16 mouse cellular contexts compared by ENCODE assay signal in genomic region chr1:133520652-133521051, GRCm38 (mm10).
DNase-seq lines count a peak whose midpoint lies in the region; ATAC-seq and TF ChIP-seq lines count a peak whose summit lies in the region.
"Had no signal": no experiment of that assay in that cellular context is flagged by ENCODE, and none has a peak within 500 bp of the region (broad histone marks: within the 10 kb centered on the region; RNA-seq: fewer than 3 reads in every experiment).

No protein-coding gene starts in this region.

- WGBS in heart, embryonic 15.5 days = 35% methylated on average over 8 of the region's 8 CpGs
- 62% methylated on average over 8 of the region's 8 CpGs for WGBS in heart, adult 2 months
- 79% methylated on average over 8 of the region's 8 CpGs for WGBS in midbrain, embryonic 10.5 days
- WGBS in midbrain, embryonic 13.5 days = 84% methylated on average over 8 of the region's 8 CpGs

- no peaks in the 10 kb centered on the region for H3K9me3 ChIP-seq in heart, embryonic 15.5 days (replicated peaks)
- H3K9me3 ChIP-seq in midbrain, embryonic 10.5 days (replicated peaks) = peaks cover 2% of the 10 kb centered on the region; the same call in 1 of the 2 replicates
- no peaks in the 10 kb centered on the region for H3K9me3 ChIP-seq in midbrain, embryonic 13.5 days
- H3K9me3 ChIP-seq: embryonic facial prominence, embryonic 15.5 days; liver, embryonic 15.5 days had no signal

- no peak overlapping the region for H3K4me2 ChIP-seq in heart, embryonic 15.5 days
- H3K4me2 ChIP-seq in midbrain, embryonic 13.5 days (replicated peaks) = no peak overlapping the region
- H3K4me2 ChIP-seq: embryonic facial prominence, embryonic 15.5 days; liver, embryonic 15.5 days had no signal

- peak overlapping the region; percentile 45; the same call in 1 of the 2 replicates for H3K27ac ChIP-seq in heart, embryonic 15.5 days
- no peak overlapping the region for H3K27ac ChIP-seq in heart, adult 2 months
- H3K27ac ChIP-seq in midbrain, embryonic 10.5 days (replicated peaks) = 0 out of 2 replicates have a peak overlapping the region, but pooled peaks have one; percentile 33
- no peak overlapping the region for H3K27ac ChIP-seq in midbrain, embryonic 13.5 days
- H3K27ac ChIP-seq: embryonic facial prominence, embryonic 15.5 days; hindbrain, postnatal 0 days; kidney, postnatal 0 days; liver, embryonic 15.5 days had no signal

- DNase-seq in embryo, embryonic 10 days (ENCODE audit: low spot score) = peak; percentile 17
- DNase-seq in embryo, embryonic 10.5 days (ENCODE audit: low spot score) = no peak
- DNase-seq in heart, adult 2 months = no peak
- DNase-seq in midbrain, embryonic 10.5 days (ENCODE audit: low spot score) = no peak
- DNase-seq in yolk sac, embryonic 10.5 days (ENCODE audit: low spot score) = peak; percentile 55
- no peak for DNase-seq in adrenal gland, adult 8-10 months
- DNase-seq: adrenal gland, postnatal 10 days; cerebellum, adult 9-10 months; kidney, adult 18-20 months; right cerebral cortex, postnatal 25 days had no signal

- H3K27me3 ChIP-seq in heart, embryonic 15.5 days = no peaks in the 10 kb centered on the region
- H3K27me3 ChIP-seq in heart, adult 2 months (ENCODE audit: control insufficient read depth, insufficient read depth, low read length) = no peaks in the 10 kb centered on the region
- no peaks in the 10 kb centered on the region for H3K27me3 ChIP-seq in midbrain, embryonic 10.5 days (ENCODE audit: low read depth, poor library complexity, severe bottlenecking)
- H3K27me3 ChIP-seq in midbrain, embryonic 13.5 days = no peaks in the 10 kb centered on the region
- H3K27me3 ChIP-seq: embryonic facial prominence, embryonic 15.5 days; liver, embryonic 15.5 days had no signal

- H3K4me3 ChIP-seq in heart, embryonic 15.5 days = no peak overlapping the region
- no peak overlapping the region for H3K4me3 ChIP-seq in heart, adult 2 months
- H3K4me3 ChIP-seq in midbrain, embryonic 10.5 days = no peak overlapping the region
- H3K4me3 ChIP-seq in midbrain, embryonic 13.5 days (replicated peaks) = no peak overlapping the region
- H3K4me3 ChIP-seq: embryonic facial prominence, embryonic 15.5 days; liver, embryonic 15.5 days had no signal

- intact Hi-C loops in heart, adult 2 months (cut with DNase I) = no loop called here

- no peak for TF ChIP-seq POLR2A in heart, adult 2 months (IDR thresholded peaks at IDR 0.05; ENCODE audit: insufficient read depth, low read depth, low read length)

- no peak for TF ChIP-seq CTCF in heart, adult 2 months (IDR thresholded peaks at IDR 0.05)

- H3K79me2 ChIP-seq in heart, adult 2 months (replicated peaks; ENCODE audit: control insufficient read depth, insufficient read depth, low read length) = no peaks in the 10 kb centered on the region

- ATAC-seq in heart, embryonic 15.5 days (replicated peaks; ENCODE audit: insufficient number of reproducible peaks, insufficient read depth, low FRiP score, low read depth) = peak; percentile 76; the same call in 1 of the 2 replicates
- no peak for ATAC-seq in midbrain, embryonic 13.5 days
- ATAC-seq: hindbrain, postnatal 0 days had no signal

- no peak for TF ChIP-seq EP300 in heart, adult 2 months (IDR thresholded peaks at IDR 0.05; ENCODE audit: insufficient read depth, low read depth, low read length)

- H3K4me1 ChIP-seq in heart, embryonic 15.5 days (replicated peaks) = peaks cover 9% of the 10 kb centered on the region
- H3K4me1 ChIP-seq in heart, adult 2 months (ENCODE audit: control insufficient read depth, insufficient read depth, low read length) = no peaks in the 10 kb centered on the region
- H3K4me1 ChIP-seq in midbrain, embryonic 10.5 days = no peaks in the 10 kb centered on the region; the same call in none of the 2 replicates
- no peaks in the 10 kb centered on the region for H3K4me1 ChIP-seq in midbrain, embryonic 13.5 days (replicated peaks)
- H3K4me1 ChIP-seq: embryonic facial prominence, embryonic 15.5 days; liver, embryonic 15.5 days had no signal

- no peaks in the 10 kb centered on the region for H3K36me3 ChIP-seq in heart, embryonic 15.5 days
- no peaks in the 10 kb centered on the region for H3K36me3 ChIP-seq in heart, adult 2 months (ENCODE audit: control insufficient read depth, insufficient read depth, low read length)
- no peaks in the 10 kb centered on the region for H3K36me3 ChIP-seq in midbrain, embryonic 10.5 days
- H3K36me3 ChIP-seq in midbrain, embryonic 13.5 days = no peaks in the 10 kb centered on the region
- H3K36me3 ChIP-seq: embryonic facial prominence, embryonic 15.5 days; liver, embryonic 15.5 days had no signal

- H3K9ac ChIP-seq in heart, embryonic 15.5 days = no peak overlapping the region
- no peak overlapping the region for H3K9ac ChIP-seq in heart, adult 2 months (ENCODE audit: low read depth, low read length)
- H3K9ac ChIP-seq in midbrain, embryonic 13.5 days (replicated peaks) = no peak overlapping the region
- H3K9ac ChIP-seq: embryonic facial prominence, embryonic 15.5 days; liver, embryonic 15.5 days had no signal

Comparison
In these comparisons a context has a peak if more than half of its experiments do, and no peak if none do; other contexts are left out.
1. DNase-seq: peak in embryo, embryonic 10 days (single experiment) and yolk sac, embryonic 10.5 days (single experiment); none in embryo, embryonic 10.5 days (single experiment), heart, adult 2 months (0 of 2), midbrain, embryonic 10.5 days (single experiment) and adrenal gland, adult 8-10 months (single experiment).
2. H3K27ac ChIP-seq: peak in heart, embryonic 15.5 days (single experiment) and midbrain, embryonic 10.5 days (single experiment); none in heart, adult 2 months (single experiment) and midbrain, embryonic 13.5 days (single experiment).